Mouse (Mus musculus): ENCODE results near the gene Tmc1. TPM values are rescaled to one million over a fixed set of nuclear protein-coding genes. Genes with fewer than 3 reads are reported as not detected.

The Tmc1 gene
- total RNA-seq (2017): 0.10 TPM in 1 of 3 replicates, not detected in the others

DNA sequence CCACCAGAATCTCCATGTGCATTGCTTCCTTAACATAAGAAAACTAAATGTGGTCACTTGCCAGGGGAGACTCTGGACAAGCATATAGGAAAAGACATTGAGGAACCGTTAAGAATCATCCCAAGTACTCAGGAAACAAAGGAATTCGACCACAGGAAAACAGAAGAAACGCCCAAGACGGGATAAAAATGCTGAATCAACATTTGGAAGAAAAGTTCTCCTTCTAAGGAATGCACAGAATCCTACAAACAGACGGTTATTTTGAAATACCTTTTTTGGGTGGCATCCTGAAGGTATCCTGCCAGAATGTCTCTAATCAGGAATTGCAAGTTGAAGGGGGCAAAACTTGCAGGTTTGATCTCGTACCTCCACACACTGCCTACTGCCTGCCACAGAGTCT, at the start of gene Tmc1:
Tmc1 (minus strand) TSS at position 329 of the 400 bp plus-strand sequence.
- ATAC-seq (replicated peaks; ENCODE audit: insufficient number of reproducible peaks, low FRiP score, low TSS enrichment, poor library complexity, severe bottlenecking): no peak

DNA sequence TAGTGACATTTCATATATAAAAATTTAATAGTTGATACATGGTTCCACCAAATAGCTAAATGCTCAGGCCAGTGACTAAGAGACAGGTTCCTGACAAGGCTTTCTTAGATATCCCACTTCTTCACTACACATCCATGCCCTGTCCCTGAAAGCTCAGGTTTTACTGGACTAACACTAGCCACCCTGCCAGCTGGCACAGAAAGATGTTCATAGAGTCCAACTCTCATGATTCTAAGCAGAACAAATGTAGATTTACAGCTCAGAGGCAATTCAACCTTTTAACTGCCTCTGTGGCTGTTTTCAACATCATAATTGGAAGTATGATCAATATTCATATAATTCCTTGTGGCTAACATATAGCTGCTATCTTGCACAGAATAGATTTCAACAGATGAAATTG, 47.5 kb upstream of the Tmc1 start:
- ATAC-seq (replicated peaks; ENCODE audit: insufficient number of reproducible peaks, low FRiP score, low TSS enrichment, poor library complexity, severe bottlenecking): no peak

DNA sequence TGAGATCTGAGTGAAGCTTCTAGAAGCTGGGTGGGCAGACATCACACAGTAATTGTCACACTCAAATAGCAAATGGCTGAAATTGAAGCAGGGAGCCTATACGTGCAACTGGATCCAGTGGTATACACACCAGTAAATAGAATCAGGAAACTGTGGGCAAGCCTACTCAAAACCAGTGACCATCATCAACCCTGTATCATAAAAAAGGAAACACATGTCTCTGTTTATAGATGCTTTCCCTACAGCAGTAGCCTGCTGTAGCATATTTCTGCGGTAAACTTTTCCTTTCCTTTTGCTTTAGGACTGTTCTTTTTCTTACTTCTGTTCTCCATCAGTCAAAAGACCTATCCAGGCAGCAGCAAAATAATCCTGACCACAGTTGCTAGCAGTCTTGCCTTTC, 25.2 kb upstream of the Tmc1 start:
- ATAC-seq (replicated peaks; ENCODE audit: insufficient number of reproducible peaks, low FRiP score, low TSS enrichment, poor library complexity, severe bottlenecking): no peak

DNA sequence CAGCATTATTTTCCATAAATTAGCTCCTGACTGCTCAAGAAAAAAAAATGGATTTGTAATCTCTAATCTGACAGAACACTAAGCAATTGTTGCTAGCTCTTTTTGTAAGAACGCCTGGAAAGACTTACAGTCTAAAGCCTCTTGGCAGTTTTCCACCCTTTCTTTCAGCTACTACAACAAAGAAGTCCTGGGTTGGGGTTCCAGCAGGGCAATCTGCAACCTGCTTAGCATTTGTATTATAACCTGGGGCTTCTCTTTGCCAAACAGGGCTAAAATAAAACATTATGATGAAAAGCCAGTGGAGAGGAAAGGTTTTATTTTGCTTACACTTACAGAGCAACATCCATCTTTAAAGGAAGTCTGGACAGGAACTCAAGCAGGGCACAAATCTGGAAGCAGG, 24.1 kb upstream of the Tmc1 start:
- ATAC-seq (replicated peaks; ENCODE audit: insufficient number of reproducible peaks, low FRiP score, low TSS enrichment, poor library complexity, severe bottlenecking): no peak

DNA sequence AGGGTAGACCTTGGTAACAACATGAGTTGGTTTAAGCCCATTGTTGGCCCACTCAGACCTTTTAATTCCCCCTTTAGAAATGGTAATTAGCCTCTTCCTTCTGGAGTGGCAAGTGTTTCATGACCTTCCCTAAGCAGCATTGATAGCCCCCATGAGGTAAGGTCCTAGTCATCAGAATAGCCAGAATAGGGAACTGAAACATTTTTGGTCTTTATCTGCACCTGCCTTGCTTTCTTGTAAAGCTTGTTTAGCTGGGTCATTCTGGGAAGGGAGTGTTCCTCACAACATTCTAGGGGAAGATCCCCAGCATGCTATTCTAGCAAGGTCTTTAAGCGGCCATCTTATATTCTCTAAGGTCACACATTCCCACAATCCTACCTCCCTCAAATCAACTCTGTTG, 17.9 kb upstream of the Tmc1 start:
- ATAC-seq (replicated peaks; ENCODE audit: insufficient number of reproducible peaks, low FRiP score, low TSS enrichment, poor library complexity, severe bottlenecking): no peak

DNA sequence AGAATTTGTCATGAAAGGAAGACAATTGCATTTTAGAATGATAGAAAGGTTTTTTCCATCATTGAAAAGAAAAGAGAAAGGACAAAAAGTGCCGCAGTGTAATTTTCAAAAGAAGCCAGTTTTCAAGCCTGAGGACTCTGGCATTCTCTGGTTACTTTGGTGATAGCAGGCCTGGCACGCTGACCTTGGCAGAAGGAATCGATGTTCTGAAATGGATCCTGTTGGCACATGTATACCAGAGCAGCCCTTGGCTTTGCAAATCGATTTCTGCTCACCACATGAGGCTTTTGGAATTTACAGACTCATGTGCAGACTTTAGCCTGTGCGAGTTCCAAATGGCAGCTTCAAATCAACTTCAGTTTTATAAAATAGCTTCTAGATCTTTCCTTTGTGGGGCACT, 813 bp upstream of the Tmc1 start:
- ATAC-seq (replicated peaks; ENCODE audit: insufficient number of reproducible peaks, low FRiP score, low TSS enrichment, poor library complexity, severe bottlenecking): no peak

DNA sequence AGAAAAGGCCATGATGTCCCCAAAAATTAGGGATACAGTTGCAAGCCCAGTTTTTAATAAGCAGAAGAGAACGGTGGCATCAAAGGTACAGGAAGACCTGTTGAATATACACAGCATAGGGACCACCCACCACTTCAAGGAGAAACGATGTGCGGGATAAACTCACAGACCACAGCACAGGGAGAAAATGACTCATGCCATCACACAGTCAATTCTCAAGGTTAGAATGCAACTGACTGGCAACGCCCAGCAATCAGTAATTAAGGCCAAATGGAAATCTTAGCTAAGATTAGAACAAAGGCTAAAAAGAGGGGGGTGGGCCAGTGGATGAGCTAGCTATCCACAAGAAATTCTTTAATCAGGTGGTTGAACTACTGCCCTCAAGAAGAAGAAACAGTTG, 9.6 kb downstream of the Tmc1 start:
- no peak for ATAC-seq (replicated peaks; ENCODE audit: insufficient number of reproducible peaks, low FRiP score, low TSS enrichment, poor library complexity, severe bottlenecking)

DNA sequence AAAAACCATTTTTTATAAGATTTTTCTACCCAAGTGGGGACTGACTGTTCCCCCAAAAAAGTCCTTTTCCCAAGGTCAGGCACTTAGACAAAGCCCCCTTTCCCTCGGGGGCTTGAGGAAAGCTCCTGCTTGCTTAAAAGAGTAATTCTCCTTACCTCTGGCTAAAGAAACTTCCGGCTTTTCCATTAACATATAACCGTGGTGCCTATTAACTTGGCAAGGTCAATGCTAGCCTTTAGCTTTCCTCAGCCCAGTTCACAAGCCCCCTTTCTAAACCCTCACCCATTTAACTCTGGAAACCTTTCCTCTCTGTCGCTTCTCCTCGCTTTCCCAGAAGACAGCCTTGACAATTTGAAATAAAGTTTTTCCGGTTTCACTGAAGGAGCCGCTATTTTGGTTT, 29.7 kb downstream of the Tmc1 start:
- no peak for ATAC-seq (replicated peaks; ENCODE audit: insufficient number of reproducible peaks, low FRiP score, low TSS enrichment, poor library complexity, severe bottlenecking)

DNA sequence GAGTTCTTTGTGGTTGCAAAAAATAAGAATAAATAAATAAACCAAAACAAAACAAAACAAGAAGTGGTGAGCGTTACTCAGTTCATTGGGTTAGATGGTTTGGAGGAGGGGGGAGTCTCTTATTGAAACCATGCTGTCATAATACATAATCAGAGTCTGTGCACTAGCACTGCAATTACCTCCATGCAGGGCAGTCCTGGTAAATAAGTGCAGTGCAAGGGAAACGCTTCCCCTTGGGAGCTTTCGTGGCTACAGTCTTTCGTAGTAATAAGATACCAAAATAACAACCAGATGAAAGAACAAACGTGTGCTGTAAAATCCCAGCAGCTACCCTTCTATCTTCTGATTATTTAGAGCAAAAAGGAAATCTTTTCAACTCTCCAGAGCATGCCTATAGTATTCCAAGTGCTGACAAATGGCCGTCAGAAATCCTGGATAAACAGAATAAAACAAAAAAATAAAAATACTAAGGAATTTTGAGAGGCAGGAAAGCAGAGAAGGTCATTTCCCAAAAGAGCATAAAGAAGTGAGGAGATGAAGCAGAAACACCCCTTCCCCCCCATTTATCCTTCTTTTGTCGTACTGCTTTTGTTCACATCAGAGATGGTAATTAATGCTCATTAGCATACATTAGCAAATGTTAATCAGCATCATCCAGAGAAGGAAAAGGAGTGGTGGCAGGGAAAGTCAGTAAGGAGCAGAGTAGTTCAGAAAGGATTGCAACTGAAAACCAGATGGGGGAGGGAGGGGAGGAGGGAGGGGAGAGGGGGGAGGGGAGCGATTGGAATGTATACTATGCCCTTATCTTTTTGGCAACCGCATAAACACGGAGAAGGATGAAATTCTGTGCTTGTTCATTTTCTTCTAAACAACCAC, 30.4 kb downstream of the Tmc1 start:
- no peak for ATAC-seq (replicated peaks; ENCODE audit: insufficient number of reproducible peaks, low FRiP score, low TSS enrichment, poor library complexity, severe bottlenecking)

DNA sequence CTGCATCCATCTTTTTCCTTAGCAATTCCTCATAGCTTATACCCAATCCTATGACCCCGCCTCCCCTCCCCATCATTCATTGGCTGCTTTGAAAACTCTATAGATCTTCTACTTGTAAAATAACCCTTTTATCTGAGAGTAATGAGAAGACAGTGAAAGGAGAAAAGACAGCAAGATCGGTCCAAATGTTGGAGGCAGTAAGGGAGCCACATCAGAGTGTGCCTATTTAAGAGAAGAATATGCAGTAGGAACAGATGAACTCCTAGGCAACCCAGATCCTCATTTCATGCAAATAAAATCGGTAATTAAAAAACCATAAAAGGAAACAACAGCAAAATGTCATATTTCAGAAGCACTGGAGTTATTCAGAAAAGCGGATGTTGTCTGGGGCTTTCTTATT, 35.8 kb downstream of the Tmc1 start:
- no peak for ATAC-seq (replicated peaks; ENCODE audit: insufficient number of reproducible peaks, low FRiP score, low TSS enrichment, poor library complexity, severe bottlenecking)

DNA sequence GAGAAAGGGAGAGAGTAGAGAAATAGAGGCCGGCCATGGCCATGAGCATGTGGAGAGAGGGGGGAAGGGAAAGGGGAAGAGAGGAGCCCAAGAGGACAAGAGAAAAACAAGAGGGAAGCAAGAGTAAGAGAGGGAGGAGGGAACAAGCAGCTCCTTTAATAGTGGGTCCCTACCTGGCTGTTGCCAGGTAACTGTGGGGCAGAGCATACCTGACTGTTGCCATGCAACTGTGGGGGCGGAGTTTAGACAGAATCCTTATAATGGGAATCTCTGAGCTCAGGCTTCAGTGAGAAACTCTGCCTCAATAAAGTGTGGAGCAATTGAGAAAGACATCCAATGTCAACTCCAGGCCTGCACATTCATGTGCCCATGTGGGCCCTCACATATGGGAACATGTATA, 38.9 kb downstream of the Tmc1 start:
- ATAC-seq (replicated peaks; ENCODE audit: insufficient number of reproducible peaks, low FRiP score, low TSS enrichment, poor library complexity, severe bottlenecking): no peak

DNA sequence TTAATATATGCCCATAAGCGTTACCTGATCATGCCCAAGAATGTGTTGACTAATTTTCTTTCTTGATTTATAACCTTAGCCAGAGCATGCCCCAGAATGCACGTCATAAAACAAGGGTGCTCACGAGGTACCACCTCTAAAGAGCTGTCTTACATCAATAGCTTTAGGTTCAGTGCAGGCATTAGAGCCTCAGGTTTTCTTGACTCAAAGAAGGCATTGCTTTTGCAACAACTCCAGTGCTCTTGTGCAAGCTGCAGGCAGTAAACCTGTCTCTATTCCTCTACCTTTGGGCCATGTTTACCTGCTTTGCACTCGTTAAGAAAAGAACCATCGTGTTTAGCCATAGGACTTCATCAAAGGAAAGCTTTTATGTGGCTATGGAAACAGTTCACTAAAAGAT, 43.6 kb downstream of the Tmc1 start:
- ATAC-seq (replicated peaks; ENCODE audit: insufficient number of reproducible peaks, low FRiP score, low TSS enrichment, poor library complexity, severe bottlenecking): no peak

DNA sequence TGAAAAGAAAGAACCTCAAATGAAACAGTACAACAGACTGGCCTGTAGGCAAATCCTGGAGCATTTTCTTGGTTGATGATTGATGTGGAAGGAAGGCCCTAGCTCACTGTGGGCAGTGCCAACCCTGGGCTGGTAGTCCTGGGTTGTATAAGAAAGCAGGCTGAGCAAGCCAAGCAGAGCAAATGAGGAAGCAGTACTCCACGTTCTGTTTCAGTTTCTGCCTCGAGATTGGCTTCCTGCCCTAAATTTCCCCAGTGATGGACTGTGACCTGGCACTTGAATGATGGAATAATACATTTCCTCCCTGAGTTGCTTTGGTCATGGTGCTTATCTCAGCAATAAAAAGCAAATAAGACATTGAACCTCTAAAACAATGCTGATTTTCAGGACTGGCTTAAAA, 72.8 kb downstream of the Tmc1 start:
- no peak for ATAC-seq (replicated peaks; ENCODE audit: insufficient number of reproducible peaks, low FRiP score, low TSS enrichment, poor library complexity, severe bottlenecking)

DNA sequence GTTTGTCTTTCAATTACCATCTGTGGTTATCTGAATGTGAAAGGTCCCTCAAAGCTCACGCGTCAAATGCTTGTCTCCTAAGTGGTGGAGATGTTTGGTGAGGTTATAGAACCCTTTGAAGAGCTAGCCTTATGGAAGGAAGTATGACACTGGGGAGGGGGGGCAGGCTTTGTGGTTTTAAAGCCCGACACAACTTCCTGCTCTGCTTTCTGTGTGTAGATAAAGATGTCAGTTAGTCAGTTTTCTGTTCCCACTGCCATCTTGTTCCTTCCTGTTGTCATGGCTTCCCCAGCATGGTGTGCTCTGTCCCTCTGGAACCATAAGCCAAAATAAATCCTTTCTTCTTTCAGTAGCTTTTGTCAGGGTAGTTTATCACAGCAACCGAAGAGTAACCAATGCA, 78.1 kb downstream of the Tmc1 start:
- no peak for ATAC-seq (replicated peaks; ENCODE audit: insufficient number of reproducible peaks, low FRiP score, low TSS enrichment, poor library complexity, severe bottlenecking)

DNA sequence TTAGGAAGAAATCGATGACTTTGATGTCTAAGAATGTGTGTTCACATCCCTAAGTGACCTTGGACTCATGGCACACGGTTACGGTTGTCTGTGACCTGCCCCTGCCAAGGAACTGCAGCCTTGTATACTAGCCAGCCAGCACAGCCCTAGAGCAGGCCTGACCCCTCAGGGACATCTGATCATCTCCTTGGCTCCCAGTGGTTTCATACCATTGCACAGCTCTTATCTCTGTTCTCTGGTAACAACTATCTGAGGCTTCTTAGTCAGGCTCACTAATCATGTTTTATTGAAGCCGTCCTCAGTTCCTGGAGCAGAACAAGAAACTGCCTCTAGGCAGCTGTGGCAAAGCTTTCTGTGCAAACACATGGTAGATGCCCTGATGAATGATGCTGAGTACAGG, 92.2 kb downstream of the Tmc1 start:
- ATAC-seq (replicated peaks; ENCODE audit: insufficient number of reproducible peaks, low FRiP score, low TSS enrichment, poor library complexity, severe bottlenecking): no peak

DNA sequence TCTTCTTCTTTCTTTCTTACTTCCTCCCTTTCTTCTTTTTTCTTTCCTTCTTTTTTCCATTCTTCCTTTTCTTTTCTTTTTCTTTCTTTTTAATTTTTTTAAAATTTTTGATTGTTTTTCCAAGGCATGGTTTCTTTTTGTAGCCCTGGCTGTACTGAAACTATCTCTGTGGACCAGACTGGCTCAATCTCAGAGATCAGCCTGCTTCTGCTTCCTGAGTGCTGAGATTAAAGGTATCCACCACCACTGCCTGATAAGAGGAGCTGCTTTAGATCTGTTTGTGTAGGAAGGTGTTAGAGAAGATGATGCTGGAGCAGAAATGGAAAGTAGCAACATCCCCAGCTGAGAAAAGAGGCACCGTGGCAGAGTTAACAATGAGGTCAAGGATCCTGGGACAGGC, 93.7 kb downstream of the Tmc1 start:
- ATAC-seq (replicated peaks; ENCODE audit: insufficient number of reproducible peaks, low FRiP score, low TSS enrichment, poor library complexity, severe bottlenecking): no peak

DNA sequence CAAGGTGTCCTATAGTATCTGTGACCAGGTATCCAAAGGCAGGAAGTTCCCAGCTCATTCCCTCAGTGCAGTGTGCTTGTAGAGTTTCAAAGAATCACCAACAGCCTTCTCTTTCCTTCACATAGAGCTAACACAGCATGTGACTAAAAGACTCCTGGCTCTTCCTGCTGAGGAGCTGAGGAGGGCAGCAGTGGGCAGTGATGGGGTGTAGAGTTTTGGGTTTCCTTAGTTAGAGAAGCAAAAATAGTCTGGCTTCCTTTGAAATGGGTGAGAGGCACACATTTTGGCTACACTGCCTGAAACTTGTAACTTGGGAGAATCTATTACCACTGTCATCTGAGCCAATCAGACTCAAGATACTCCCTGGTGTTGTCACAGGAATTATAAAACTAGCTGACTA, 96.2 kb downstream of the Tmc1 start:
- no peak for ATAC-seq (replicated peaks; ENCODE audit: insufficient number of reproducible peaks, low FRiP score, low TSS enrichment, poor library complexity, severe bottlenecking)

DNA sequence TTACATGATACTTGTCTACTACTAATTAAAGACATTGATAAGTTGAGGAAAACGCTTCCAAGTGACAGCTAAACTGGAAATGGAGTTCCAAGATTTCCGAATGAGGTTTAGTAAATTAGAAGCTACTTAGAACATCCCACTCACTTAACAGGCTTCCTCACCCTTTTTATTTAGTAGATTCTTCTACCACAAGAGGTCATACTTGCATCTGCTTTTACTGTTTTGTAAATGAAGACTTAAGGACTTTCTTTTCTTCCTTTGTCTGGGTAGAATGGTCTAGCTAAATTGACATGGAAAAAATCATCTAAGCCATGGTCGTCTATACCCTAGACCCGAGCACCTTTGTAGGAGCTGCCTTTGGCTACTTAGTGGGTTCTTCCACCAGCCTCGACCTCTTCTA, 105.1 kb downstream of the Tmc1 start:
- ATAC-seq (replicated peaks; ENCODE audit: insufficient number of reproducible peaks, low FRiP score, low TSS enrichment, poor library complexity, severe bottlenecking): no peak

DNA sequence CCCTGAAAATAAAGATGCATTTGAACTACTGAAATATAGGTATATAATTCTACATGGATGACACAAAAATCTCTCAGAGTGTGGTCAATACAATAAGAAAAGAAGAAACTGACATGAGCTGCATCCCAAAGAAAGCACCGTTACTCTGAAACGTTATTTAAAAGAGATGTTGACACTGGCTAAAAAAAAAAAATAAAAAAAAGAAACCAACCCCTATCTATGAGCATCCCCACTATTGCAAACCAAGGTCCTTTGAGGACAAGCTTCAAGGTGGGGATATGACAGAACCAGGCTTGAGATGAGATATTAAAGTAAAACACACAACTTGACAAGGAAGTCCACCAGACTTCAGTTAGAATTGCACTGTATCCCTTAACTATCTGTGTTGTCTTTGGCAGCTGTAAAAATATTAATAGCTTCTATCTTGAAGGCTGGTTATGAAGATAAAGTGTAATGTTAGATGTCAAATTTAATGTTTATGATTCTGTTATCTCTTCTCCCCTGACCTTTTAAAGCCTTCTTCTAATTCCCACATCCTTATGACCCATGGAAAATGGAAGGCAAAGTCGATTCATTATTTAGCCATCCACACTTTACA, 106.4 kb downstream of the Tmc1 start:
- ATAC-seq (replicated peaks; ENCODE audit: insufficient number of reproducible peaks, low FRiP score, low TSS enrichment, poor library complexity, severe bottlenecking): no peak

DNA sequence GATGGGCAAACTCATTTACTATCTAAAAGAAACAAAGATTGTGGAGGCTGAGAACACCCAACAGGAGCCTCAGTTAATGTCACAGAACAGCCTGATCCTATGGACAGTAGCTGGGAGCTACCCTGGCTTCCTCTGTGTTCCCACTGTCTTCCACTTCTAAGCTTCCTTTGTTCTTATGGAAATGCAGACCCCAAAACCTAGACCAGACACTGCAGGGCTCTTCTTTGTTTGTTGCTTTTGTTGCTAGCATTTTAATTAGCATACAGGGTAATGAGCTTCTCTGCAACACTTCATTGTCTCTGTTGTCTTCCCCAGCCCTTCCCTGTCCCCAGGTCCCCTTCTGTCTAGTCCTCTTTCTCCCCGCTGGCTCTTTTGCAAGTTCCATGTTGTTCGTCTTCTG, 116.6 kb downstream of the Tmc1 start:
- ATAC-seq (replicated peaks; ENCODE audit: insufficient number of reproducible peaks, low FRiP score, low TSS enrichment, poor library complexity, severe bottlenecking): no peak
